Mouse (Mus musculus) lung, postnatal 0 days (tissue): Measurements from ENCODE around the gene Tmem174.
A peak's percentile ranks its signal among the peaks of the same experiment; 100 is the strongest.

Experiments used
- CTCF ChIP-seq: IDR thresholded peaks from 2 replicates; pipeline ENCODE4 v1.5.1; 2016; ENCODE audit warnings: antibody characterized with exemption, mild to moderate bottlenecking
- EP300 ChIP-seq: IDR thresholded peaks from 2 replicates; pipeline ENCODE4 v1.6.1; 2016; ENCODE audit warnings: antibody characterized with exemption, mild to moderate bottlenecking, control low read depth

DNA sequence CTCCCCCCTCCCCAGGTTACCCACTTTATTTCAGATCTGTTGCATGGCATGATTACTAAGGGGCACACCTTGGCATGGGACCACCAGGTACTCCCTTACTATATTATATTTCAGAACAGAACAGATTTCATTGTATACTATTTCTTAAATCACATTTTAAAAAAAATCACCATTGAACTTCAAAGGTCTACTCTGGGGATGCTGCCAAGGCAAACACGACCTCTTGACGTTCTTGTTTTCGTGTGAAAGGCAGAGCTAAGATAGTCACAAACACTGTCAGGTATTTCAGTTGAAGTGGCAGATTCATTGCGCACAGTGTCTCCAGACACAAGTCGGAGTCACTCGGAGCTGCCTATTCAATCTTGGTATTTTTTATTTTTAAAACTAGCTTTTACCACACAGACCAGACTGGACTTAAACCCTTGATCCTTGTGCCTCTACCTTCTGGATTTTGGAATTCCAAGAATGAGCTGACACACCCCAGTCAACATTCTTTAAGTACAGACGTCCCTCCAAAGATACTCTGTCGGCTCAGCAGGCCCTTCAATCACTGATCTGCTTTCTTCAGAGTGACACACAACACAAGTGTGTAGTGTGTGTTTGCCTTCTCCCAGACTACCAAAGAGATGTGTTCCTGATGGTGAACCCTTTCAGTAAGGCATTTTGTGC lies 14.2 kb downstream of the Tmem174 start:
- TF ChIP-seq CTCF (no peak), EP300 (peak; percentile 70)
